Mouse (Mus musculus) 3134 (cell line): ENCODE measurements around the gene Sh3rf1.

Experiments used
- DNase-seq: peaks from one replicate; pipeline ENCODE4 v3.0.0-alpha.2; 2011; ENCODE audit warnings: low spot score; ENCODE audit not compliant: insufficient read length; ENCODE audit errors: extremely low read depth

The Sh3rf1 gene

GRCm38 (mm10) chr8:61355503-61355902, 131.8 kb downstream of the Sh3rf1 start:
- DNase-seq, result no peak

- DNase-seq, result no peak
Observed at GRCm38 (mm10) chr8:61359004-61359403, 135.3 kb downstream of the Sh3rf1 start.

- DNase-seq, result no peak
Observed at GRCm38 (mm10) chr8:61359851-61360272, 136.2 kb downstream of the Sh3rf1 start.

- no peak for DNase-seq
Observed at GRCm38 (mm10) chr8:61360362-61360761, 136.7 kb downstream of the Sh3rf1 start.

GRCm38 (mm10) chr8:61361476-61361875, 137.8 kb downstream of the Sh3rf1 start:
- no peak for DNase-seq

- DNase-seq, result no peak
Observed at GRCm38 (mm10) chr8:61362301-61362913, 138.7 kb downstream of the Sh3rf1 start.

- DNase-seq, result no peak
Observed at GRCm38 (mm10) chr8:61373303-61373702, 149.6 kb downstream of the Sh3rf1 start.

- DNase-seq, result no peak
Observed at GRCm38 (mm10) chr8:61374059-61374755, 150.5 kb downstream of the Sh3rf1 start.

- DNase-seq, result no peak
Observed at GRCm38 (mm10) chr8:61375205-61375604, 151.5 kb downstream of the Sh3rf1 start.

GRCm38 (mm10) chr8:61378847-61379698, 155.4 kb downstream of the Sh3rf1 start:
- DNase-seq, result no peak

GRCm38 (mm10) chr8:61384536-61384935, 160.9 kb downstream of the Sh3rf1 start:
- peak; percentile 23 for DNase-seq

- DNase-seq, result no peak
Observed at GRCm38 (mm10) chr8:61385502-61386191, 162.0 kb downstream of the Sh3rf1 start.

- no peak for DNase-seq
Observed at GRCm38 (mm10) chr8:61386645-61387044, 163.0 kb downstream of the Sh3rf1 start.

GRCm38 (mm10) chr8:61387501-61387963, 163.9 kb downstream of the Sh3rf1 start:
- no peak for DNase-seq

GRCm38 (mm10) chr8:61388341-61388740, 164.7 kb downstream of the Sh3rf1 start:
- DNase-seq, result no peak

GRCm38 (mm10) chr8:61390307-61391057, 166.8 kb downstream of the Sh3rf1 start:
- DNase-seq, result no peak

- no peak for DNase-seq
Observed at GRCm38 (mm10) chr8:61391058-61391434, 167.4 kb downstream of the Sh3rf1 start.

- no peak for DNase-seq
Observed at GRCm38 (mm10) chr8:61397139-61397538, 173.5 kb downstream of the Sh3rf1 start.

- DNase-seq, result no peak
Observed at GRCm38 (mm10) chr8:61397755-61398154, 174.1 kb downstream of the Sh3rf1 start.

- DNase-seq, result no peak
Observed at GRCm38 (mm10) chr8:61402861-61403260, 179.2 kb downstream of the Sh3rf1 start.
